Mouse (Mus musculus): ENCODE data around the gene Col5a3. TPM values are rescaled to one million over a fixed set of nuclear protein-coding genes. Genes with fewer than 3 reads are reported as not detected.
A peak's percentile ranks its signal among the peaks of the same experiment; 100 is the strongest.
"Not testable (repeated sequence)": the region's sequence is repeated elsewhere in the genome, so short reads cannot be mapped to it uniquely, and the experiment has no call there.

The Col5a3 gene
- 10 to 100 TPM; 14.4 to 15.4 TPM for total RNA-seq (2021)
- long read RNA-seq, experiment 1, full-length matches to known transcripts: 2 of 21 reads
- long read RNA-seq, experiment 1, partial matches to known transcripts: 11 of 21 reads
- long read RNA-seq, experiment 1, other reads (novel, unspliced or antisense): 8 of 21 reads
- long read RNA-seq, experiment 2, full-length matches to known transcripts: 2 of 10 reads
- long read RNA-seq, experiment 2, partial matches to known transcripts: 6 of 10 reads
- long read RNA-seq, experiment 2, other reads (novel, unspliced or antisense): 2 of 10 reads

- DNase-seq (ENCODE audit: low spot score): peak; percentile 83
Measured at GRCm38 (mm10) chr9:20814521-20815272, at the start of gene Col5a3. Gene Col5a3, minus strand, starts transcription at chr9:20815067.

- no peak for DNase-seq (ENCODE audit: low spot score)
Measured at GRCm38 (mm10) chr9:20862225-20862624, 47.4 kb upstream of the Col5a3 start.

- no peak for DNase-seq (ENCODE audit: low spot score)
Measured at GRCm38 (mm10) chr9:20861821-20862220, 47.0 kb upstream of the Col5a3 start.

- DNase-seq (ENCODE audit: low spot score): no peak
Measured at GRCm38 (mm10) chr9:20859926-20860325, 45.1 kb upstream of the Col5a3 start.

GRCm38 (mm10) chr9:20857131-20857530 is 42.3 kb upstream of the Col5a3 start:
- DNase-seq (ENCODE audit: low spot score): no peak

- no peak for DNase-seq (ENCODE audit: low spot score)
Measured at GRCm38 (mm10) chr9:20850179-20850578, 35.3 kb upstream of the Col5a3 start.

- DNase-seq (ENCODE audit: low spot score): peak; percentile 20
Measured at GRCm38 (mm10) chr9:20842670-20843069, 27.8 kb upstream of the Col5a3 start.

GRCm38 (mm10) chr9:20842211-20842610 is 27.3 kb upstream of the Col5a3 start:
- no peak for DNase-seq (ENCODE audit: low spot score)

GRCm38 (mm10) chr9:20838931-20839330 is 24.1 kb upstream of the Col5a3 start:
- DNase-seq (ENCODE audit: low spot score): no peak

- DNase-seq (ENCODE audit: low spot score): no peak
Measured at GRCm38 (mm10) chr9:20837184-20837947, 22.5 kb upstream of the Col5a3 start.

GRCm38 (mm10) chr9:20835431-20835954 is 20.6 kb upstream of the Col5a3 start:
- DNase-seq (ENCODE audit: low spot score): not testable (repeated sequence)

- DNase-seq (ENCODE audit: low spot score): no peak
Measured at GRCm38 (mm10) chr9:20834881-20835280, 20.0 kb upstream of the Col5a3 start.

GRCm38 (mm10) chr9:20830901-20831643 is 16.2 kb upstream of the Col5a3 start:
- DNase-seq (ENCODE audit: low spot score): peak; percentile 98

GRCm38 (mm10) chr9:20828127-20828526 is 13.3 kb upstream of the Col5a3 start:
- no peak for DNase-seq (ENCODE audit: low spot score)

GRCm38 (mm10) chr9:20825781-20826180 is 10.9 kb upstream of the Col5a3 start:
- peak; percentile 39 for DNase-seq (ENCODE audit: low spot score)

- DNase-seq (ENCODE audit: low spot score): no peak
Measured at GRCm38 (mm10) chr9:20822821-20823220, 8.0 kb upstream of the Col5a3 start.

- DNase-seq (ENCODE audit: low spot score): no peak
Measured at GRCm38 (mm10) chr9:20820001-20820400, 5.1 kb upstream of the Col5a3 start.

- no peak for DNase-seq (ENCODE audit: low spot score)
Measured at GRCm38 (mm10) chr9:20818236-20818635, 3.4 kb upstream of the Col5a3 start, which contains the start of gene Rdh8. Gene Rdh8, plus strand, starts transcription at chr9:20818503.

GRCm38 (mm10) chr9:20812537-20813271 is 2.2 kb downstream of the Col5a3 start:
- peak; percentile 65 for DNase-seq (ENCODE audit: low spot score)

- peak; percentile 52 for DNase-seq (ENCODE audit: low spot score)
Measured at GRCm38 (mm10) chr9:20810773-20811172, 4.1 kb downstream of the Col5a3 start.
